Mouse (Mus musculus) left cerebral cortex, postnatal 4 days (tissue): ENCODE measurements around the gene Eif2ak2. TPM values are rescaled to one million over a fixed set of nuclear protein-coding genes. Genes with fewer than 3 reads are reported as not detected.

Source experiments
- DNase-seq: peaks from one replicate; pipeline ENCODE4 v3.0.0-alpha.2; 2022
- intact Hi-C: fragments of 180-260 bp; cut with DNase I; formaldehyde crosslinking; loops from one replicate; pipeline ENCODE4 v1.15.1; 2025
- total RNA-seq, 2 experiments: library from RNA; stranded (reverse); gene quantifications; 2 replicates each; pipeline ENCODE4 v1.2.3; 2021

Gene Eif2ak2
- total RNA-seq, result 1 to 10 TPM; 5.1 to 5.9 TPM

- DNase-seq, result peak; percentile 70
- intact Hi-C loops, result no loop called here
Observed at GRCm38 (mm10) chr17:78882401-78883112, at the start of gene Eif2ak2. Gene Eif2ak2, minus strand, starts transcription at chr17:78882573.

GRCm38 (mm10) chr17:78917696-78918095, 35.3 kb upstream of the Eif2ak2 start:
- intact Hi-C loops, result no loop called here

GRCm38 (mm10) chr17:78916899-78917298, 34.5 kb upstream of the Eif2ak2 start:
- DNase-seq, result no peak
- intact Hi-C loops, result no loop called here

More at GRCm38 (mm10) chr17:78917696-78918095, 35.3 kb upstream of the Eif2ak2 start:
- DNase-seq, result no peak

GRCm38 (mm10) chr17:78916369-78916813, 34.0 kb upstream of the Eif2ak2 start, which contains the start of gene Cebpzos:
Gene Cebpzos, plus strand, starts transcription at chr17:78916500.
- peak; percentile 85 for DNase-seq

GRCm38 (mm10) chr17:78915772-78916171, 33.4 kb upstream of the Eif2ak2 start:
- intact Hi-C loops, result no loop called here
- no peak for DNase-seq

More at GRCm38 (mm10) chr17:78916369-78916813, 34.0 kb upstream of the Eif2ak2 start, which contains the start of gene Cebpzos:
- intact Hi-C loops, result no loop called here

GRCm38 (mm10) chr17:78913921-78914320, 31.5 kb upstream of the Eif2ak2 start:
- intact Hi-C loops, result no loop called here
- DNase-seq, result no peak

- peak; percentile 61 for DNase-seq
- intact Hi-C loops, result no loop called here
Observed at GRCm38 (mm10) chr17:78912861-78913281, 30.5 kb upstream of the Eif2ak2 start.

GRCm38 (mm10) chr17:78909374-78909773, 27.0 kb upstream of the Eif2ak2 start:
- DNase-seq, result no peak
- intact Hi-C loops, result no loop called here

- DNase-seq, result no peak
- intact Hi-C loops, result no loop called here
Observed at GRCm38 (mm10) chr17:78906892-78907291, 24.5 kb upstream of the Eif2ak2 start, which contains the start of gene Sult6b1. Gene Sult6b1, minus strand, starts transcription at chr17:78906992.

GRCm38 (mm10) chr17:78903158-78903557, 20.8 kb upstream of the Eif2ak2 start:
- no peak for DNase-seq
- intact Hi-C loops, result no loop called here

- DNase-seq, result peak; percentile 63
- intact Hi-C loops, result no loop called here
Observed at GRCm38 (mm10) chr17:78895394-78895793, 13.0 kb upstream of the Eif2ak2 start.

GRCm38 (mm10) chr17:78894991-78895390, 12.6 kb upstream of the Eif2ak2 start:
- intact Hi-C loops, result no loop called here
- DNase-seq, result no peak

- no peak for DNase-seq
- intact Hi-C loops, result no loop called here
Observed at GRCm38 (mm10) chr17:78891020-78891419, 8.6 kb upstream of the Eif2ak2 start.

- intact Hi-C loops, result no loop called here
- DNase-seq, result peak; percentile 96
Observed at GRCm38 (mm10) chr17:78889184-78889583, 6.8 kb upstream of the Eif2ak2 start.

GRCm38 (mm10) chr17:78888554-78888953, 6.2 kb upstream of the Eif2ak2 start:
- DNase-seq, result peak; percentile 22
- intact Hi-C loops, result no loop called here

GRCm38 (mm10) chr17:78885286-78886065, 3.1 kb upstream of the Eif2ak2 start:
- DNase-seq, result no peak

GRCm38 (mm10) chr17:78883291-78883690, 918 bp upstream of the Eif2ak2 start:
- no peak for DNase-seq
- intact Hi-C loops, result no loop called here

More at GRCm38 (mm10) chr17:78885286-78886065, 3.1 kb upstream of the Eif2ak2 start:
- intact Hi-C loops, result no loop called here

- intact Hi-C loops, result no loop called here
- peak; percentile 24 for DNase-seq
Observed at GRCm38 (mm10) chr17:78881878-78882304, 482 bp downstream of the Eif2ak2 start.

GRCm38 (mm10) chr17:78873886-78874285, 8.5 kb downstream of the Eif2ak2 start:
- DNase-seq, result no peak
- intact Hi-C loops, result no loop called here

- intact Hi-C loops, result no loop called here
- DNase-seq, result no peak
Observed at GRCm38 (mm10) chr17:78856243-78856642, 26.1 kb downstream of the Eif2ak2 start.

- intact Hi-C loops, result loop anchor here (5.0 kb wide), 1 partner anchor 80 kb away; no protein-coding TSS in a partner anchor
- DNase-seq, result no peak
Observed at GRCm38 (mm10) chr17:78842271-78842928, 40.0 kb downstream of the Eif2ak2 start.
